ENCODE assay signal across 26 mouse cellular contexts in genomic region chr10:75945896-75946295, GRCm38 (mm10). TPM values are rescaled to one million over a fixed set of nuclear protein-coding genes. Genes with fewer than 3 reads are reported as not detected.
DNase-seq lines count a peak whose midpoint lies in the region; ATAC-seq and TF ChIP-seq lines count a peak whose summit lies in the region.
"Had no signal": no experiment of that assay in that cellular context is flagged by ENCODE, and none has a peak within 500 bp of the region (broad histone marks: within the 10 kb centered on the region; RNA-seq: fewer than 3 reads in every experiment).

No protein-coding gene starts in this region.

- peak; percentile 48; the same call in 1 of the 2 replicates for TF ChIP-seq POLR2A in lung, adult 2 months (IDR thresholded peaks at IDR 0.05; ENCODE audit: borderline replicate concordance, extremely low read depth, low read depth, low read length)

- H3K4me1 ChIP-seq in lung, adult 2 months (ENCODE audit: control insufficient read depth, insufficient read depth, low read length) = peaks cover 4% of the 10 kb centered on the region; the same call in 1 of the 2 replicates
- peaks cover 7% of the 10 kb centered on the region; the same call in 1 of the 2 replicates for H3K4me1 ChIP-seq in hindbrain, postnatal 0 days (ENCODE audit: insufficient read depth, low read length)

- no peaks in the 10 kb centered on the region for H3K9me3 ChIP-seq in hindbrain, postnatal 0 days (ENCODE audit: low read length)
- H3K9me3 ChIP-seq: embryonic facial prominence, embryonic 12.5 days; forebrain, embryonic 13.5 days; heart, embryonic 15.5 days; hindbrain, embryonic 13.5 days had no signal

- no peak for TF ChIP-seq CTCF in lung, adult 2 months (IDR thresholded peaks at IDR 0.05; ENCODE audit: insufficient read depth, low read length)
- TF ChIP-seq CTCF in hindbrain, postnatal 0 days (IDR thresholded peaks at IDR 0.05; ENCODE audit: low read depth) = no peak

- H3K9ac ChIP-seq in hindbrain, postnatal 0 days (replicated peaks; ENCODE audit: low read length) = no peak overlapping the region
- H3K9ac ChIP-seq: embryonic facial prominence, embryonic 12.5 days; forebrain, embryonic 13.5 days; forebrain, postnatal 0 days; heart, embryonic 15.5 days; hindbrain, embryonic 13.5 days had no signal

- no peak overlapping the region for H3K27ac ChIP-seq in hindbrain, postnatal 0 days
- H3K27ac ChIP-seq: embryonic facial prominence, embryonic 12.5 days; forebrain, embryonic 13.5 days; heart, adult 2 months; heart, embryonic 15.5 days; hindbrain, embryonic 13.5 days had no signal

- no peak overlapping the region for H3K4me3 ChIP-seq in lung, adult 2 months (replicated peaks; ENCODE audit: extremely low read depth, low read depth, low read length)
- H3K4me3 ChIP-seq in hindbrain, postnatal 0 days (ENCODE audit: low read length) = no peak overlapping the region
- H3K4me3 ChIP-seq: embryonic facial prominence, embryonic 12.5 days; forebrain, embryonic 13.5 days; heart, adult 2 months; heart, embryonic 15.5 days; hindbrain, embryonic 13.5 days had no signal

- H3K27me3 ChIP-seq in hindbrain, postnatal 0 days (ENCODE audit: insufficient read depth, low read length) = no peaks in the 10 kb centered on the region

- no peak overlapping the region for H3K4me2 ChIP-seq in hindbrain, postnatal 0 days (ENCODE audit: low read depth, low read length)
- H3K4me2 ChIP-seq: embryonic facial prominence, embryonic 12.5 days; forebrain, embryonic 13.5 days; heart, embryonic 11.5 days; heart, embryonic 15.5 days; hindbrain, embryonic 13.5 days had no signal

- peak; percentile 8 for DNase-seq in kidney, postnatal 10 days
- no peak for DNase-seq in kidney, postnatal 14 days
- DNase-seq in lung, adult 2 months = no peak
- peak; percentile 65 for DNase-seq in lung, postnatal 10 days
- peak; percentile 62 to 79 for DNase-seq in lung, postnatal 4 days
- no peak for DNase-seq in layer of hippocampus, adult 11-12 months (ENCODE audit: low spot score)
- no peak for DNase-seq in hindbrain, postnatal 0 days (ENCODE audit: low spot score)
- DNase-seq in right cerebral cortex, postnatal 36 days (ENCODE audit: low spot score in 2 of 2) = no peak
- DNase-seq: adrenal gland, adult 2 months; adrenal gland, postnatal 36 days; B cell, adult 2 months; cerebellum, adult 8-10 months; forebrain, postnatal 0 days; gastrocnemius, postnatal 14 days; heart, postnatal 14 days had no signal

- WGBS in lung, adult 2 months = 65% methylated on average over 7 of the region's 7 CpGs
- 85% methylated on average over 7 of the region's 7 CpGs for WGBS in hindbrain, postnatal 0 days

- ATAC-seq in hindbrain, postnatal 0 days = no peak
- ATAC-seq: CD4-positive, CD25-positive, alpha-beta regulatory T cell, adult 4 months; forebrain, embryonic 13.5 days; forebrain, postnatal 0 days had no signal

- H3K36me3 ChIP-seq in hindbrain, postnatal 0 days (ENCODE audit: insufficient read depth, low read length) = no peaks in the 10 kb centered on the region
- H3K36me3 ChIP-seq: embryonic facial prominence, embryonic 12.5 days; heart, embryonic 15.5 days; hindbrain, embryonic 13.5 days had no signal

RNA-seq across cellular contexts. Expression of gene Vpreb3, which starts 3.0 kb away (rescaled TPM):
- 57.1 and 72.3 TPM in 2 replicates for polyA plus RNA-seq in lung, adult 2 months (2012; rRNA removed)
- not detected in 2 replicates for total RNA-seq in hindbrain, postnatal 0 days (2014; rRNA removed)
- polyA plus RNA-seq in hindbrain, postnatal 0 days (2015; fragmentation: Nextera tagmentation; extraction: Ambion mirVana) = 0.52 and 0.75 TPM in 2 replicates
- total RNA-seq: adrenal gland, adult 2 months; adrenal gland, postnatal 36 days; common myeloid progenitor, adult 5-6 weeks; forebrain, postnatal 0 days; gastrocnemius, adult 18-20 months; gastrocnemius, postnatal 14 days; heart, adult 2 months; hematopoietic stem cell, adult 5-6 weeks had no signal
- polyA plus RNA-seq: forebrain, embryonic 13.5 days had no signal

RNA-seq across cellular contexts. Expression of gene Gm867, which starts 5.4 kb away (rescaled TPM):
- polyA plus RNA-seq in lung, adult 2 months (2012; rRNA removed) = 12.6 and 15.8 TPM in 2 replicates
- total RNA-seq in hindbrain, postnatal 0 days (2014; rRNA removed) = 0.73 TPM in 1 of 2 replicates, not detected in the other
- polyA plus RNA-seq in hindbrain, postnatal 0 days (2015; fragmentation: Nextera tagmentation; extraction: Ambion mirVana) = 2.3 and 2.4 TPM in 2 replicates
- total RNA-seq: common myeloid progenitor, adult 5-6 weeks; gastrocnemius, adult 18-20 months; gastrocnemius, postnatal 14 days; heart, adult 2 months; hematopoietic stem cell, adult 5-6 weeks had no signal
- polyA plus RNA-seq: forebrain, embryonic 13.5 days had no signal

RNA-seq across cellular contexts. Expression of gene Gm5134, which starts 8.4 kb away (rescaled TPM):
- polyA plus RNA-seq in lung, adult 2 months (2012; rRNA removed) = 0.03 and 0.09 TPM in 2 replicates
- total RNA-seq in hindbrain, postnatal 0 days (2014; rRNA removed) = not detected in 2 replicates
- polyA plus RNA-seq in hindbrain, postnatal 0 days (2015; fragmentation: Nextera tagmentation; extraction: Ambion mirVana) = not detected in 2 replicates
- total RNA-seq: adrenal gland, adult 2 months; adrenal gland, postnatal 36 days; forebrain, postnatal 0 days; gastrocnemius, adult 18-20 months; gastrocnemius, postnatal 14 days; heart, adult 2 months; heart, postnatal 14 days; MEL had no signal
- polyA plus RNA-seq: embryonic facial prominence, embryonic 12.5 days; forebrain, postnatal 0 days; heart, adult 2 months; heart, embryonic 11.5 days; hindbrain, embryonic 13.5 days had no signal

RNA-seq across cellular contexts. Expression of gene Mmp11, which starts 9.6 kb away (rescaled TPM):
- polyA plus RNA-seq in lung, adult 2 months (2012; rRNA removed) = 83.9 and 89.2 TPM in 2 replicates
- total RNA-seq in hindbrain, postnatal 0 days (2014; rRNA removed) = 6.1 and 9.5 TPM in 2 replicates
- polyA plus RNA-seq in hindbrain, postnatal 0 days (2015; fragmentation: Nextera tagmentation; extraction: Ambion mirVana) = 7.8 and 8.3 TPM in 2 replicates

RNA-seq across cellular contexts. Expression of gene Chchd10, which starts 13.0 kb away (rescaled TPM):
- polyA plus RNA-seq in lung, adult 2 months (2012; rRNA removed) = 415 and 628 TPM in 2 replicates
- 327 and 332 TPM in 2 replicates for total RNA-seq in hindbrain, postnatal 0 days (2014; rRNA removed)
- polyA plus RNA-seq in hindbrain, postnatal 0 days (2015; fragmentation: Nextera tagmentation; extraction: Ambion mirVana) = 304 and 312 TPM in 2 replicates

Comparison
In these comparisons a context has a peak if more than half of its experiments do, and no peak if none do; other contexts are left out.
1. DNase-seq: peak in kidney, postnatal 10 days (single experiment), lung, postnatal 10 days (single experiment) and lung, postnatal 4 days (2 of 2); none in kidney, postnatal 14 days (single experiment), lung, adult 2 months (single experiment), layer of hippocampus, adult 11-12 months (single experiment), hindbrain, postnatal 0 days (single experiment) and right cerebral cortex, postnatal 36 days (0 of 2).
2. RNA of gene Vpreb3, which starts 3.0 kb away (polyA plus RNA-seq): 57.1 to 72.3 TPM in lung, adult 2 months; 0.52 to 0.75 TPM in hindbrain, postnatal 0 days; every median in the first group is over 10 times any median in the second.